Mouse (Mus musculus): ENCODE data around the gene Pigu. TPM values are rescaled to one million over a fixed set of nuclear protein-coding genes. Genes with fewer than 3 reads are reported as not detected.

The Pigu gene
- polyA plus RNA-seq, 1 experiment from 2014 or later: 65.0 TPM

MicroRNAs within 50 kb of the gene (microRNA counts, 519-probe panel; counts per million panel counts)
- 104 counts per million, percentile 35 among the panel's probes with 10 or more counts for microRNA mmu-miR-695

Small RNAs within 50 kb of the gene (microRNA-seq; reads per million reads assigned to microRNA genes)
- not detected for gene Mir695

Other genes with a start within 250 kb of the Pigu start
- 55.2 and 64.6 TPM in 2 replicates for gene Itch, start 223.9 kb downstream of the Pigu start, polyA plus RNA-seq (2015; fragmentation: Nextera tagmentation; extraction: Ambion mirVana)
- gene Dynlrb1, start 120.9 kb downstream of the Pigu start, polyA plus RNA-seq (2015; fragmentation: Nextera tagmentation; extraction: Ambion mirVana): 391 and 404 TPM in 2 replicates
- 156 and 165 TPM in 2 replicates for gene Map1lc3a, start 81.1 kb downstream of the Pigu start, polyA plus RNA-seq (2015; fragmentation: Nextera tagmentation; extraction: Ambion mirVana)
- gene Trp53inp2, start 23.6 kb upstream of the Pigu start, polyA plus RNA-seq (2015; fragmentation: Nextera tagmentation; extraction: Ambion mirVana): 28.5 and 36.9 TPM in 2 replicates
- 14.2 and 16.1 TPM in 2 replicates for gene Ncoa6, start 116.5 kb upstream of the Pigu start, polyA plus RNA-seq (2015; fragmentation: Nextera tagmentation; extraction: Ambion mirVana)
- gene Acss2, start 160.5 kb upstream of the Pigu start, polyA plus RNA-seq (2015; fragmentation: Nextera tagmentation; extraction: Ambion mirVana): 14.7 and 16.0 TPM in 2 replicates
- gene Ggt7, start 160.8 kb upstream of the Pigu start, polyA plus RNA-seq (2015; fragmentation: Nextera tagmentation; extraction: Ambion mirVana): 3.7 and 3.9 TPM in 2 replicates
- 65.2 and 71.3 TPM in 2 replicates for gene Gss, start 235.4 kb upstream of the Pigu start, polyA plus RNA-seq (2015; fragmentation: Nextera tagmentation; extraction: Ambion mirVana)